Mouse (Mus musculus): ENCODE data around the gene Rbfox3.

The Rbfox3 gene

DNA sequence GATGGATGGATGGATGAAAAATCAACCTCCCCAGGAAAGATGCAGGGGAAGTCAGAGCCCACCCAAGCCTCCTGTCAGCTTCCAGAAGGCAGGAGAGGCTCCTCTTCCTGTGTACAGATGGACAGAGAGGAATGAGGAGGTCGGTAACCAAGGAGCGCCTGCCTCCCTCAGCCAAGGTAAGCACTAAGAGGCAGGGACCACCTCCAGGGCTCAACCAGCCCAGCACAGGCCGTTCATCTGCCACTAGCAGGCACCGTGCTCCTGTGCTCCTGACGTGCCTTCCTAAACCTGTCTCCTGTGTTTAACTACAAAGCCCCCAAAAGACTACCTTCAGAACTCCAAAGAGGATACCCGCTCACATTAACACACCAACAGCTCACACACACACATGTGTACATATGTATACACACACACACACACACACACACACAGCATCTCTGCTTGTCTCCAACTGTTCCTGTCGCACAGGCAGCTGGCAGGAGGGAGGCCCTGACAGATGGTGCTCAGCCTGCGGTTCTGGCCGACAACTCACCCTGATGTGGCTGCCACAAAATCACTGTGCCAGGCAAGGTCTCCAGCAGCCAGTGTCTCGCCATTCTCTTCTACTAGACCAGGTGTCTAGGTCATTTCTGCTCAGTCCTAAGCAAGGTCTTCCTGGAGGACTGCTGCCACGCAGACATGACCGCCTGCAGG is 151.0 kb downstream of the Rbfox3 start:
- no peak for DNase-seq (ENCODE audit: low spot score)

DNA sequence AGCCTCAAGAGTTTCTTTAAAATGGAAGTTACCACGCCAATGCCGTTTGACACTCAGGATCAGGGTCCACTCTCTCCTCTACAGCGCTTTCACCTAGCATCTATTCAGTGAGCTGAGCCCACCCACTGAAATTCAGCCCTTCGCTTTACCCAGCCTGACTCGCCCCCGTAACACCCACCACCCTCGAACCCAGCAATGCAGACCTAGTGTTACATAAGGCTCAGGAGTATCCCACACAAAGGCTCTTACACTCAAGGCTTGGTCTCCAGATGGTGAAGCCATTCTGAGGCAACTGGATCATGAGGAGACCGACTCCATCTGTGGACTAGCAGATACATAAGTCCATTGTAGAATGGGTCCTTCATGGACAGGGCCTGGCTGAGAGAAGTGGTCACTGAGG is 152.2 kb downstream of the Rbfox3 start:
- no peak for DNase-seq (ENCODE audit: low spot score)

DNA sequence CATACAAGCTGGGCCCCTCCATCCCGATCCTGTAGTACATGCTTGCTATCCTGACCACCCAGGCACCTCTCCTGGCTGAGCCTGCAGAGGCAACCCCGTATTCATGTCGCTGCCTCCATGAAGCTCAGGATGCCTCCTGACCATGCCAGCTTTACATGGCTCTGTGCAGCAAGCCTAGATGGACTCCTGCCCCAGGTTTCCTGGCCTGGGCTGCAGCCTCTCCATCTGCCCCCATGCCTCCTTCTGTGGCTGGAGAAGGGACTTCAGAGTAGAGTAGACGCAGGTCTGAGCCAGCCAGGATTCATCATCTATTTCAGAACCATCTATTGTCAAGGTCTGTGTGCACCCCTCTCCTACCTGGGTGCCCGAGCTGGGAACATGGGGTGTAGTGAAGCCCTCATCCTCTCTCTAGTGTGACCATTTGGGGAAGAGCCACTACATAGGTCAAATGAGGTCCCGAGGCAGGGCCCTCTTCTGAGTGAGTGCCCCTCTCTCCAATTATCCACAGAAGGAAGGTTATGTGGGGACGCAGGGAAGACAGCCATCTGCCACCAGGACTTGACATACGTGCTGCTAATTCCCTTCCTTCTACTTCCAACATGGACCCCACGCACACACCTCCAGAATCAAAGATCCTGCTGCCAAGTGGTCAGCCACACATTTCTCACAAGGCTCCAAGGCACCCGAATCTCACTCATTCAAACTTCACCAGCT is 153.0 kb downstream of the Rbfox3 start:
- no peak for DNase-seq (ENCODE audit: low spot score)

DNA sequence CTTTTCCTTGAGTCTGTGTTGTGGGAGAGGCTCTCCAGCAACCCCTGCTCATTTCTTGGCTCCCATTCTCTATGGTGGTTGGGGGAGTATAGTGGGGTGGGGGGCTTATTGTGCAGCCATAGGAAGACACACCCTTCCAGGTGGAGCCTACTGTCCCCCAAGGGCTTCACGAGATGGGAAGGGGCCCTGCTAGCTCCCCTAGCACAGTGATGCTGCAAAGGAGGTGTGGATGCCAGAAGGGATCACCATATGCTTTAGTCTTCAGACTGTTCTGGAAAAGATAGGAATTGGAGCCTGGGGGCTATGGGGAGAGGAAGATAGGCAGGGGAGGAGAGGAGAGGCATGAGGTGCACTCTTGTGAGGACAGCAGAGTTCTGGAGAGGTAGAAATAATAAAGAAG is 153.9 kb downstream of the Rbfox3 start:
- DNase-seq (ENCODE audit: low spot score): no peak

DNA sequence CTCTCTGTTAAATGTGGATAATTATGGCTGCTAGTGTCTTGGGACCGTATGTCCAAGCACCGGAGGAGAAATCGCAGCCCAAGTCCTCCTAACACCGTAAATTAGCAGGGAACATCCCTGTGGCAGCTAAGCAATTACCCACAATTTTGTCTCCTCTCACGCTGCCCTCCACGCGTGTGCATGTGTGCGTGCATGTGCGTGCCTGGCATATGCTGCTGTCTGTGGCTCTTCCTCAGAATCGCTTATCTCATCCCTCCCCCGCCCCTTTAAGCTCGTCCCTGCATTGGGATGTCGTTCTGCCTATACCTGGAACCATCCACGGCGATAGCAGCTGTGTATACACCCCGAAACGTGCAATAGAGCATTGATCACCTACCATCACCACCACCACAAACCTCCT is 156.4 kb downstream of the Rbfox3 start:
- DNase-seq (ENCODE audit: low spot score): no peak

DNA sequence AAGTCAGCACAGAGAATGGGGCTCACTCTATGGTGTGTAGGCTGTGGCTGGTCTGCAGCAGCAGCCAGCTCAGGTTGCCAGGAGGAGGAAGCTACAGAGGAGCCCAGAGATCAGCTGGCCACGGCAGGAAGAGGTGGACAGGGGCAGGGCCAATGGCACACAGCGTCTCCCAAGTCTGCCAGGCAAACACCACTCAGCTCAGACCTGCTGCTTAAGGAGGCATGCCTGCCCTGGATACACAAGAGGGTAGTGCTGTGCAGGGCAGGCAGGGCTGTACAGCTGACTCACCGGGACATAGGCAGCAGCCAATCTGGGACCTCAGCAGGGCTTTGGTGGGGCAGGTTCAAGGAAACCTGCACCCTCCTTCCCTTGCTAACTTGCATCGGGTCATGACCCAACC is 156.9 kb downstream of the Rbfox3 start:
- no peak for DNase-seq (ENCODE audit: low spot score)

DNA sequence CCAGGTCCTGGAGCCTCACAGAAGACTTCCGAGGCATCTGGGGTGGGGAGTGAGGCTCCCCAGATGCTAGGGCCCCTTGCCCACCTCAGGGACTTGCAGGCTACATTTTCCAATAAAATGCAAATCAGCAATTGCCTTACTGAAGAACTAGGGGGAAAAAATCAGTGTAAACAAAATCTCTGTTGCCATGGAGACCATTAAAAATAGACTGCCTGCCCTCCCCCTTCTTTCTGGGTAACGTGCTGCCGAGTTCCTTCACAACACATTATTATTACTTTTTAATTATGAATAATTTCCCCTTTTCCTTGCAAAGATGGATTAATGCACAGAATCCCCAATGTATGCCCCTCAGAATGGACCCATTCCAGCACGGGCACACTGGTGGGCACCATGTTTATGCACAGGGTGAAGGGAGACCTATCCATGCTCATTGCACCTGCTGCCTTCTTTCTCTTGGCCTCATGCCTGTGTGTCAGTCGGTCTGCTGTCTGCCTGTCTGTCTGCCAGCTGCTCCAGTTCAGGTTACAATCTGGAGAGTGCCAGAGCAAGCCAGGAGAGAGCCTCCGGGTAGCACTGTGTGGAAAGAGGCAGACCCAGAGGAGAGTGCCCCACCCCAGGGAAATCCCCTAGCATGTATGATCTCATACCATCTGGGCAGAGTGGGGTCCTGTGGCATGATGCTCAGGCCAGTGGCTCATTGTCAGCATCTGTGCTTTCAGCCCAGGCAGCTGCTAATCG is 159.3 kb downstream of the Rbfox3 start:
- DNase-seq (ENCODE audit: low spot score): no peak

DNA sequence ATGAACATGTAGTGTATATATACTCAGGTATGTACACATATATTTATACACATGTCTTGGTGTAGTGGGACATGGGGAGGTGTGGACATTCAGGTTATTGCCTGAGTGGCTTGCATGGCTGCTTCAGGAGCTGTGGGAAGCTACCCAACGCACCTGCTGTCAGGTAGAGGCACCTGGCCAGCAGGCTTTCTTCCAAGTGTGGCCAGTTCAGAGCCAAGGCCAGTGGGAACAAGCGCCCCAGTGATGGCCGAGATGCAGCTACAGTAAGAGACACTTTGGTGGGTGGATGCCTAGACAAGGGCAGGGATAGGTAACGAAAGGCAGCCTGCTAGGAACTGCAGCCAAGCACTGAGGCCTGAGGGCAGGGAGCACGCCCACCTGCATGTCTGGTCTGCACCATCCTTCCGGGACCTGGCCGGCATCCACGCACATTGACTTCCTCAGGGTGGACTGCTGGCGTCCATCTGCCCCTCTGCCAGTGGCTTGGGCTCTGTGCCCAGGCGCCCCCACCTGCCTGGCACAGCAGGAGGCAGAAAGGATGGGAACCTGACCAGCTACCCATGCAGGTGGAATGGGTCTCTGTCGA is 160.6 kb downstream of the Rbfox3 start:
- no peak for DNase-seq (ENCODE audit: low spot score)

DNA sequence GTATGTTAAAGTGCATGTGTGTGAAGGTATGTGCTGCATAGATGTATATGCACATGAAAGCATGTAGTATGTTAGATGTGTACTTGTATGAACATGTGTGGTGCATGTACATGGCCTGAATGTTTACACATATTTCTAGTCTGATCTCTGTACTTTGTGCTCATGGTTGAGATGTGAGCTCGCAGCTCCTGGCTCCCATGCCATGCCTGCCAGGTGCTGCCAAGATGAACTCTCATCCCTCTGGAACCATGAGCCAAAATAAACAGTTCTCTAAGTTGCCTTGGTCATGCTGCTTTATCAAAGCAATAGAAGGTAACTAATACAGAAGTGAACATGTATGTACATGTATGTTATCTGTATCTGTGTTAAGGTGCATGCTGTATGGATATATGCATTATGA is 161.9 kb downstream of the Rbfox3 start:
- DNase-seq (ENCODE audit: low spot score): no peak

DNA sequence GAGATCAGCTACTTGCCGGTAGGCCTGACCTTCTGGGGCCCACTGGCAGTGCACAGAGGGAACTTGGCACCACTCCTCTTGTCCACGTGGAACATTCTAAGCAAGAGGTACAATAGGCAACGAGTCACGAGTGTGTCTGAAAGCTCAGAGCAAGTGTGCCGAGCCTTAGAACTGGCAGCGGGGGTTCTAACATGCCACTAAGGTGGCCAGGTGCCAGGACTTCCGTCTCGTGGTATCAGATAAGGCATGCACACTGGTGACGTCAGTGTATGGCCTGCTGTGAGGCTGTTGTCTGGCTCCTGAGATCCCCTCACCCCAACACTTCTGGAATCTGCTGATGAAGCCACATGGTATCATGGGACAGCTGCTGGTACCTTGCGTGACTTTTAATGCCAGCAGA is 162.8 kb downstream of the Rbfox3 start:
- no peak for DNase-seq (ENCODE audit: low spot score)

DNA sequence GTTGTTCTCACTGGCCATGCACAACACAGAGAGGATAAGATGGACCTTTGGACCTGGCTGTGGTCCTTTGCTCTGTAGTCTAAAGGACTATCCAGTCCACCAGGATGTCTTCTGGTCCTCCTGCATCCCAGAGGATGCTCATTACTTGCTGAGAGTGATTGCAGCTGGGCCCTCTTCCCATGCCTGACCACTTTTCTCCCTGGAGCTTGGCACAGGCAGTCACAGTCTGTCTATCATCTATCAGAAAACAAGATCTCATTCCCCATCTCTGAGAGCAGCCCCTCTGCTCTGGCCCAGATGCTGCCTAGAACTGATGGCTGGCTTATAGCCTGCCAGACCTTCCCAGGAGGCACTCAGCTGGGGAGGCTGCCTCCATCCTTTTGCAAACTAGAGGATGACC is 166.1 kb downstream of the Rbfox3 start:
- DNase-seq (ENCODE audit: low spot score): no peak

DNA sequence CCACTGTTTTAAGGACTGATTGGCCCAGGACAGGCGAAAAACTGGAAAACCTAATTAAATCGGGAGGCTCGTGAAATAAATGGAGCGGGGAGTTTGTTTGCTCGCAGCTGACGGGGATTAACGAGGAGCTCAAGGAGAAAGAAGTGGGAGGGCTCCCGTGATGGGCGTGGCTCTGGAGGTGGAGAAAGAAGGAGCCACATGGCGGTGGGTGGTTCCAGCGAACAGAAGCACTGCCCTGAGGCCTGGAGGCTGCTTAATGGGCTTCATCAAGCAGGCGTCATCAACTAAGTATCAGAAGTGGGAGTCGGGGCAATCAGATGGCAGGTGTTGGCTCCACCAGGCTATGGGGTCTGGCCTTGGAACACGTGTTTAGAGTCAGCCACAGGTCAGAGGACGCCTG is 166.6 kb downstream of the Rbfox3 start:
- DNase-seq (ENCODE audit: low spot score): peak; percentile 51

DNA sequence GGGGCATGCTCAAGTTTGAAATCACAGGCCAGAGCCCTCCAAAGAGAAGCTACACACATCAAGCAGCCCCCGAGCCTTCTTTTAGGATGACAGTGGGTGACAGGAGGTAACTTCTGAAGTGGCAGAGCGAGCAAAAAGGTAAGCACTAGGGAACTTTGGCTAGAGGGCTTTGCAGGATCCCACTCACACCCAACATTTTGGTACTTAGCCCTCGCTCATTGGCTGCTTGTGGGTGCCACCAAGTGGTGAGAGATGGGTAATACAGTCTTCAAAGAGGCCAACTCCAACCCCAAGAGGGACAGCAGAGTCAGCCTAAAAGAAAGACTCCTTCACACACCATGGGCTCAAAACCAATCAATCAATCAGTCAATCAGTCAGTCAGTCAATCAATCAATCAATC is 168.6 kb downstream of the Rbfox3 start:
- DNase-seq (ENCODE audit: low spot score): no peak

DNA sequence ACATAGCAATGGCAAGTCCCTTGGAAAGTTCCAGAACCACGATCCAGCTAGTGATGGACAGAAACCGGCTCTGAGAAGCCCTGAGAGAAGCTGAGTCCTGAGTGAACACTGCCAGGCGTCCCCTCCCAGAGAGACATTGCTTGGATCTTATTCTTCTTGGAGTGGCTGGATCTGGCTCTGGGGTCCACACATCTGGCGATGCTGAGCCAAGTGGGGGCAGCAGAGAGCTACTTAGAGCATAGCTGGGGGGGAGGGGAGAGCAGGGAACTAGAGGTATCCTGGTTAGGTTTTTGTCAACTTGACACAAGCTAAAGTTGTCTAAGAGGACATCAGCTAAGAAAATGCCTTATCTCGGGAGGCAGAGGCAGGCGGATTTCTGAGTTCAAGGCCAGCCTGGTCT is 170.1 kb downstream of the Rbfox3 start:
- no peak for DNase-seq (ENCODE audit: low spot score)

DNA sequence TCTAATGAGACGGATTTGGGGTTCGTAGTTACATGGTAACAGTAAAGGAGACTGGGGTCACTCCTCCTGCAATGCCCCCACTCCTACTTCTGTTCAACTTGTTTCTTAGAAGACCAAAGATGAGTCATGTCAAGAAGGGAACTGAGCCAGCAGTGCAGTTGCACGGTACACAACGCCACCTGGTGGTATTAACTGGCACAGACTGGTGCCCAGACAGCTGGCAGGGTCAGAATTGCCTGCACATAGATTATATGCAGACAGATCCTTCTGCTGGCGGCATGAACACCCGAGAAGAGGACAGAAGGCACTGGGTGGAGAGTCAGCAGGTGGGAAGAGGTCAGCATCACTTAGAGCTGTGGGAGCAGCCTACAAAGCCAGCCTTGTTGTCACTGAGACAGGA is 171.4 kb downstream of the Rbfox3 start:
- peak; percentile 59 for DNase-seq (ENCODE audit: low spot score)

DNA sequence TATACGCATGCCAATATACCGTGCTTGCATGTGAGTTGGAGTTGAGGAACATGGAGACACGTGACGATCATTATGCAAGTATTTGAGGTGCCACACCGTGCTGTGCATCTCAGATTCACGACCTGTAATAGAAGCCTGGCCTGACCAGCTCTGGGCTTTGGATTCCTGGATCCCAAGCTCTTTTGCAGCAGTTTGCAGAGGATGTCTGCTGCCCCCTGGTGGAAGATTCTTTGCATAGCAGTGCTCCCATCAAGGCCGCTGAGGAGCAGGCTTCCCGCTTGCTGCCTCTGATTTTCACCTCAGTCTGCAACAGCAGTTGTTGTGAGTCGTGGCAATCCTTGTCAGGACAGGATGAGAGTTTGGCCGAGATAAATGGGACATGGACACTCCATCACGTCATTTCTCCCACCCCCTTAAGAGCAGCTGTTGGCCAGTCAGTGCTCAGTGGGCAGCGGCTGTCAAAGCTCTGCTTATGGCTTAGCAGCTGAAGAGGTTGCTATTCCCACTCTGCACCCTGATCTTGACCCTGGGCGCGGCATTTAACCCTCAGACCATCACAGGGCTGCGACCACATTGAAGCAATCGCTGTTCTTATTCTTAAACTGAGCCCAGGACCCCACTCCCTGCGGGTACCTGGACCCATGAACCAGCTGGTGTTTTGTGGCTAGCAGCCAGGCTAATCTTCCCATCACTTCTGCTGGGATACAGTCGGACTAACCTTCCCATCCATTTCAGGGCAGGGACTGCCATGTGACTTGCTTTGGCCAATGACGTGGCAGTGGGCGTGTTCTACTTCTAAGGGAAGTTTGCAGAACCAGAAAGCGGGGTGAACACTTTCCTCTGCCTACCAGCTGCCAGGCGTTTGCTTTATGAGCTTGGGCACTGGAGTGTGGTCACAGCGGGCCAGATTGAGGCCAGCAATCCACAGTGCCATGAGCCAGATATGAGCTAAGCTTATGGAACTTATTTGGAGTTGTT is 172.3 kb downstream of the Rbfox3 start:
- peak; percentile 71 for DNase-seq (ENCODE audit: low spot score)

DNA sequence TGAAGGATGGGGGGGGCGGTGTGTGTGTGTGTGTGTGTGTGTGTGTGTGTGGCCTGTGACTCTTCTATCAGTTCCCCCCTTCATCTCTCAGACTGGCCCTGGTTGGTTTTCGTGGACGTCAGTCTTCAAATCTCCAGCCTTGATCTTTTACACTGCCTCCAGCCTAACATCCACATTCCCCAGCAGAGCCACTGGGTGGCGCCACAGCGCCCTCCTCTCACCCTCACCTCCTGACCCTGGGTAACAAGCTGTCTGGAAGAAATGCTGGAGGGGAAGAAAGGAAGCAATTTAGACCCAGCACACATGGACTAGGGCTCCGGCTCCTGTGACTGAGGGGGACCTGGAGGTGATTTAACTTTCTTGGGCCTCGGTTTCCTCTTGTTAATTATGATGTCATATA is 173.1 kb downstream of the Rbfox3 start:
- DNase-seq (ENCODE audit: low spot score): no peak

DNA sequence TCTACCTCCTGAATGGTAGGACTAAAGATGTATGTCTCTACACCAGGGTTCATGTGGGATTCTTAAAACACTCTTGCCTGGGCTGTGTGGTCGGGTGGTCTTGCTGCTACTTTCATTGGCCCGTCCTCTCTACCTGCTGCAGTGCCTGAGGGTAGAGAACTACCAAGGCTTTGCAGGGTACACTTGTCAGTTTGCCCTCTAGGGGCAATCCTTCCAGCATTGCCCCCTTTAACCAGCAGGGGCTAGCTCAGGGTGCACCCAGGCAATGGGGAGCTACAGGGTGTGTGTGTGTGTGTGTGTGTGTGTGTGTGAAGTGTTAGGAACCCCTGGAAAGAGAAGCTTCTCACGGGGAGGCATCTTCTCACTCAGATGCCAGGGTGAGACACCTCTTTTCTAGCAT is 173.6 kb downstream of the Rbfox3 start:
- DNase-seq (ENCODE audit: low spot score): no peak

DNA sequence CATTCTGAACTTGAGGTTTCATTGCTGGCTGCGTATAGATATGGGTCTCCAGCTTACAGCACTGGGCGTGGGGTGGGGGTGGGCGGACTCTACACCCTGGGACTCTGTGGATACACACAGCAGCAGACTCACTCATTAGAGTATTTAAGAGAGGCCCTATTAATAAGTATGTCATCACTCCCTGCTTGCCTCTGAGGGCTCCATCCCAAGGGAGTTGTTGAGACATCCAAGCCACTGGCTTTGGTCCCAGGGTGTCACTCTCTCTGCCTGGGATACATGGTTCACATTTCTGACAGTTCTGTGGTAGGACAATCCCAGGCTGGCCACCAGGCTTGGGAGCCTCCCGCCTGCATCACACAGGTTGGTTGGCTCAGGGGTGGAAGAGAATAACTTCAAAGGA is 174.4 kb downstream of the Rbfox3 start:
- DNase-seq (ENCODE audit: low spot score): no peak

DNA sequence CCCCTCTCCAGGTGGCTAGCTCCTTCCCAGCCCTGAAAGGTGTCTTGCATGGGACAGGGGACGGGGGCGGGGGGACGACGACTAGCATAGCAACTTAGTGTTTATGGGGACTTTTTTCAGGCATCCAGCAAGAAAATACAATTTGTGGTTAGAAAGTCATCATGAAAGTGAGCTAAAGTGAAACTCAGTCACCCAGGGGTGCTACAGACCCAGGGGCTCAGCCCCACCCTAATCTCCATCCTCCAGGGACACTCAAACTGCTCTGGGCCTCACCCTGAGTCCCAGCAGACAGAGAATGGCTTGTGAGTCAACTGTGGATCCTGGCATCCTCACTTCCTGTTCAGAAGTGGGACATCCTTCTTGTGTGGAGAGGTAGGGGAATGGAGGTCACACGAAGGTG is 179.7 kb downstream of the Rbfox3 start:
- DNase-seq (ENCODE audit: low spot score): no peak

DNA sequence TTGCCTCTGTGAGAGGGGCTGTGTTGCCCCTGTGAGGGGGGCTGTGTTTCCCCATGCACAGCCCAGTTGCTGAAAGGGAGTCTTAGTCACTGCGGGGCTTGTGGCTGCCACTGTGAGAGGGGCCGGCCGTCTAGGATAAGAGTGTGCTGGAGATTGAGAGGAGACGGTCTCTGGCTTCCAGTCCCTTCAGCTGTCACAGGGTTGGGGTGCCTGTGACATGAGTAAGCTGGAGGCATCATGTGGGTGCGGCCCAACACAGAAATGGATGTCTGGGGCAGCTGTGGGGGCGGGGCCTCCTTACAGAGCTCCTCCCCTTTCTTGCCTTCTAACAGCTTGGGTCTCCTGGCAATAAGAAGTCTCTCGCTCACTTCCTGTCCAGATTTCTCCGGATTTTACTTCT is 182.0 kb downstream of the Rbfox3 start:
- no peak for DNase-seq (ENCODE audit: low spot score)

DNA sequence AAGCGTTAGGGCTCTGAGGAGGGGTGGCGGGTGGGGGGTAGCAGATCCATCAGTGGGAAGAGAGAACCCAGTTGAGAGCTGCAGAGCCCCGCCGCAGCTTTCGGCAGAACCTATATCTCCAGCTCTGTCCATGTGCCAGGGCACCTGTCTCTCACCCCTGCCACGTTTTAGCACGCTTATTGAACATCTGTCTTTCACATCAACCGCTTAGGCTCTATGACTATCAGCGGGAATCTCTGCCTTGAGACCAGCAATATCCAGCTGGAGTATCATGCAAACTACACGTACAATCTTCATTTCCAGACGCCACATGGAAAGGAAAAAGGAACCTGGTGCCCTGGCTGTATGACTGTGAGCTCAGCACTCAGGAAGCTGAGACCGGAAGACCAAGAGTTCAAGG is 182.6 kb downstream of the Rbfox3 start:
- DNase-seq (ENCODE audit: low spot score): no peak

All from ovary, postnatal 36 days (tissue).